Mouse (Mus musculus) CH12.LX (cell line): Measurements from ENCODE around the gene Rnf31. TPM values are rescaled to one million over a fixed set of nuclear protein-coding genes. Genes with fewer than 3 reads are reported as not detected.

Source experiments
- DNase-seq: peaks from one replicate; pipeline ENCODE4 v3.0.0-alpha.2; 2013; ENCODE audit errors: extremely low read depth
- H3K27ac ChIP-seq: 2 replicates; pipeline ENCODE4 v1.5.1; 2012; ENCODE audit warnings: low read depth, mild to moderate bottlenecking, control low read depth, moderate library complexity; ENCODE audit not compliant: insufficient read depth
- H3K27me3 ChIP-seq: replicated peaks from 2 replicates; pipeline ENCODE3; 2012; ENCODE audit warnings: inconsistent platforms
- H3K36me3 ChIP-seq, 2 experiments: replicated peaks in 1 of 2; 2 replicates each; pipeline versions ENCODE3 to v1.6.1; 2012; ENCODE audit warnings: inconsistent platforms in 1 of 2, low read length in 1 of 2, mild to moderate bottlenecking in 1 of 2, mixed read lengths in 1 of 2, moderate library complexity in 1 of 2; ENCODE audit not compliant: control insufficient read depth in 1 of 2, insufficient read depth in 1 of 2
- H3K4me1 ChIP-seq, 2 experiments: 2 replicates each; pipeline ENCODE4 v1.6.1; 2012; ENCODE audit warnings: inconsistent platforms in 1 of 2, moderate library complexity in 1 of 2; ENCODE audit not compliant: insufficient read depth in 2 of 2, control insufficient read depth in 1 of 2
- H3K4me2 ChIP-seq: 2 replicates; pipeline ENCODE4 v1.6.1; 2012; ENCODE audit warnings: low read depth, mild to moderate bottlenecking, control low read depth; ENCODE audit not compliant: poor library complexity, insufficient read depth, severe bottlenecking
- H3K4me3 ChIP-seq, 3 experiments: fragments of 150-350 bp in 1 of 3; sonication (generic) in 1 of 3; replicated peaks in 1 of 3; 2 replicates each; pipeline versions ENCODE3 to v1.5.1; 2011 to 2012; ENCODE audit warnings: low read depth in 2 of 3, low read length in 2 of 3, mild to moderate bottlenecking in 2 of 3, moderate library complexity in 2 of 3, control low read depth in 1 of 3, improper control_type of control experiment in 1 of 3, inconsistent platforms in 1 of 3, mixed read lengths in 1 of 3; ENCODE audit not compliant: poor library complexity in 1 of 3
- H3K79me2 ChIP-seq: replicated peaks from 2 replicates; pipeline ENCODE4 v1.6.1; 2012; ENCODE audit warnings: mild to moderate bottlenecking, moderate library complexity; ENCODE audit not compliant: control insufficient read depth, poor library complexity, insufficient read depth, severe bottlenecking; ENCODE audit errors: extremely low read depth
- H3K9ac ChIP-seq: 2 replicates; pipeline ENCODE4 v1.6.1; 2012; ENCODE audit warnings: low read depth, mild to moderate bottlenecking, control low read depth, moderate library complexity; ENCODE audit not compliant: insufficient read depth
- H3K9me3 ChIP-seq: replicated peaks from 2 replicates; pipeline ENCODE3; 2012; ENCODE audit warnings: low read length, inconsistent platforms, mixed read lengths
- CHD1 ChIP-seq: IDR thresholded peaks from 2 replicates; pipeline ENCODE4 v1.6.1; 2012; ENCODE audit warnings: low read depth, low read length, improper control_type of control experiment, inconsistent platforms
- CHD2 ChIP-seq: IDR thresholded peaks from 2 replicates; pipeline ENCODE4 v1.6.1; 2011; ENCODE audit warnings: low read length, improper control_type of control experiment
- CTCF ChIP-seq, 2 experiments: IDR thresholded peaks in 1 of 2; conservative IDR thresholded peaks in 1 of 2; 2 replicates each; pipeline ENCODE4 v1.5.1; 2011 to 2012; ENCODE audit warnings: low read depth in 2 of 2, low read length in 2 of 2, improper control_type of control experiment in 1 of 2, inconsistent platforms in 1 of 2, mild to moderate bottlenecking in 1 of 2, moderate library complexity in 1 of 2
- E2F4 ChIP-seq: IDR thresholded peaks from 2 replicates; pipeline ENCODE4 v1.6.1; 2011; ENCODE audit warnings: low read depth, low read length, improper control_type of control experiment; ENCODE audit not compliant: insufficient replicate concordance
- ELF1 ChIP-seq: IDR thresholded peaks from 2 replicates; pipeline ENCODE4 v1.6.1; 2014; ENCODE audit warnings: low read depth, mild to moderate bottlenecking, inconsistent platforms, low read length, improper control_type of control experiment
- GABPA ChIP-seq: IDR thresholded peaks from 2 replicates; pipeline ENCODE4 v1.6.1; 2012; ENCODE audit warnings: low read depth, low read length, improper control_type of control experiment, inconsistent platforms; ENCODE audit not compliant: insufficient replicate concordance
- HCFC1 ChIP-seq: IDR thresholded peaks from 2 replicates; pipeline ENCODE4 v1.6.1; 2012; ENCODE audit warnings: low read depth, mild to moderate bottlenecking, inconsistent platforms, low read length, improper control_type of control experiment
- IRF4 ChIP-seq: IDR thresholded peaks from 2 replicates; pipeline ENCODE4 v1.6.1; 2014; ENCODE audit warnings: low read depth, mild to moderate bottlenecking, inconsistent platforms, low read length, improper control_type of control experiment
- MAFK ChIP-seq: IDR thresholded peaks from 2 replicates; pipeline ENCODE4 v1.6.1; 2011; ENCODE audit warnings: low read length, improper control_type of control experiment; ENCODE audit not compliant: insufficient replicate concordance
- MEF2A ChIP-seq: IDR thresholded peaks from 2 replicates; pipeline ENCODE4 v1.6.1; 2014; ENCODE audit warnings: low read depth, mild to moderate bottlenecking, inconsistent platforms, low read length, improper control_type of control experiment, borderline replicate concordance
- MYC ChIP-seq: IDR thresholded peaks from 2 replicates; pipeline ENCODE4 v1.6.1; 2011; ENCODE audit warnings: low read depth, mild to moderate bottlenecking, improper control_type of control experiment, low read length
- NRF1 ChIP-seq: IDR thresholded peaks from 2 replicates; pipeline ENCODE4 v1.6.1; 2014; ENCODE audit warnings: low read depth, mild to moderate bottlenecking, inconsistent platforms, low read length, improper control_type of control experiment, moderate library complexity
- POLR2AphosphoS2 ChIP-seq: IDR thresholded peaks from 2 replicates; pipeline ENCODE4 v1.6.1; 2011; ENCODE audit warnings: low read depth, low read length, improper control_type of control experiment
- RCOR1 ChIP-seq: conservative IDR thresholded peaks from 2 replicates; pipeline ENCODE4 v1.6.1; 2012; ENCODE audit warnings: low read depth, mild to moderate bottlenecking, inconsistent platforms, low read length, improper control_type of control experiment
- SIN3A ChIP-seq: IDR thresholded peaks from 2 replicates; pipeline ENCODE4 v1.6.1; 2012; ENCODE audit warnings: low read length, improper control_type of control experiment, inconsistent platforms
- TBP ChIP-seq: conservative IDR thresholded peaks from 2 replicates; pipeline ENCODE4 v1.6.1; 2011; ENCODE audit warnings: low read depth, low read length, improper control_type of control experiment
- TCF12 ChIP-seq: IDR thresholded peaks from 2 replicates; pipeline ENCODE4 v1.6.1; 2014; ENCODE audit warnings: low read depth, mild to moderate bottlenecking, inconsistent platforms, low read length, improper control_type of control experiment
- UBTF ChIP-seq: IDR thresholded peaks from 2 replicates; pipeline ENCODE4 v1.6.1; 2012; ENCODE audit warnings: low read depth, mild to moderate bottlenecking, inconsistent platforms, low read length, improper control_type of control experiment, moderate library complexity
- USF1 ChIP-seq: IDR thresholded peaks from 2 replicates; pipeline ENCODE4 v1.6.1; 2014; ENCODE audit warnings: low read depth, mild to moderate bottlenecking, inconsistent platforms, low read length, improper control_type of control experiment
- USF2 ChIP-seq: conservative IDR thresholded peaks from 2 replicates; pipeline ENCODE4 v1.6.1; 2011; ENCODE audit warnings: low read depth, low read length, improper control_type of control experiment
- ZKSCAN1 ChIP-seq: IDR thresholded peaks from 2 replicates; pipeline ENCODE4 v1.6.1; 2012; ENCODE audit warnings: low read depth, inconsistent platforms, low read length, improper control_type of control experiment, borderline replicate concordance
- ZMIZ1 ChIP-seq: IDR thresholded peaks from 2 replicates; pipeline ENCODE4 v1.6.1; 2012; ENCODE audit warnings: low read depth, mild to moderate bottlenecking, inconsistent platforms, low read length, improper control_type of control experiment
- ZNF384 ChIP-seq: IDR thresholded peaks from 2 replicates; pipeline ENCODE4 v1.6.1; 2012; ENCODE audit warnings: low read depth, low read length, improper control_type of control experiment, inconsistent platforms
- dilution Hi-C: fragments of 300-500 bp; cut with MboI; formaldehyde crosslinking; loops from 2 replicates; pipeline ENCODE4 v1.14.3; 2020; ENCODE audit warnings: low sequenced_read_pairs; ENCODE audit not compliant: extremely low pct_unique_long_range_greater_than_20kb, extremely low pct_ligation_motif_present
- in situ Hi-C: fragments of 300-500 bp; cut with MboI; formaldehyde crosslinking; loops from 3 replicates; pipeline ENCODE4 v1.14.3; 2019; ENCODE audit warnings: low sequenced_read_pairs, low pct_ligation_motif_present, low pct_unique_long_range_greater_than_20kb, mixed read lengths
- polyA plus RNA-seq: library from polyadenylated mRNA; unstranded; fragments of >175 nt; gene quantifications from 2 replicates; pipeline ENCODE4 v1.2.1, GENCODE M21; 2012; ENCODE audit warnings: low read depth; ENCODE audit not compliant: insufficient read length
- total RNA-seq, 2 experiments: library from RNA; depleted of rRNA; stranded (reverse); fragments of 300-350 nt in 1 of 2; fragments of >200 nt in 1 of 2; gene quantifications; 2 replicates each; pipeline ENCODE4 v1.2.3; 2012 to 2014

The Rnf31 gene
- total and polyA plus RNA-seq, 3 experiments = 3.8 to 22.6 (median 15.9) TPM

DNA sequence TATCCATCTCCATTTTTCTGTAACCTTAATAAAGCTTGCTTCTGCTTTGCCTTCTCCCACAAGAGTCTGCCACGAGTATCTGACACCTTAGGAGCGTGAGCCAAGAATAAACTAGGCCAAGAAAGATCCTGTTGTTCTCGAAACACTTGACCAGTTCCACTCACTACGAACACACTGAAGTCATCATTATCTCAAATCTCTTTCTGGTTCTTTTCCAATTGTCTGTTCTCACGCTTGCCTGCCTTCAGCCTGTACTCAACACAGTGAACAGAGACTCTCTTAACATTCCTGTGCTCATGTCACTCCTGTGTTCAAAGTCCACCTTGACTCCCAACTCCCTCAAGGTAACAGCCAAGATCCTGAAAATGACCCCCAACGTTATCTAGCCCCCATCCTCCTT lies 21.8 kb downstream of the Rnf31 start:
- Histone ChIP-seq H3K4me1 (no peaks in the 10 kb centered on the region), H3K27me3 (no peaks in the 10 kb centered on the region)

DNA sequence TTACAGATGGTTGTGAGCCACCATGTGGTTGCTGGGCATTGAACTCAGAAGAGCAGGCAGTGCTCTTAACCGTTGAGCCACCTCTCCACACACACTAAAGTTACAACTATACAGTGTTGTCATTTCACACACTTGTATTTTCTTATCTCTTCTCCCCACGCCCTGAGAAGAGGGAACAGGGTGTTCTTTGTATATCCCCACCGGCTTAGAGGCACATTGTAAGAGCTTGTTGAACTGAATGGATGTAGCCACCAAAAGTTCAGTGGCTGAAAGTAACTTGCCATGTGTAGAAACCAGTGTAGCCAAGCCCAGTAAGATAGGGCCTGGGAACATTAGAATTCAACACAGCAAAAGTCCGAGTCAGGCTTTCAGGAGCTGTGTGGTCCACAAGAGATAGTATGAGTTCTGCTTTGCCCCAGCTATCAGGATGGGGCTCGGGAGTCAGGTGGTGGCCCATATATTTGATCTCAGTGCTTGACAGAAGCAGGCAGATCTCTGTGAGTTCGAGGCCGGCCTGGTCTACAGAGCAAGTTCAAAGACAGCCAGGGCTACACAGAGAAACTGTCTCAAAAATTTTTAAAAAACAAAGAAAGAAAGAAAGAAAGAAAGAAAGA lies 23.2 kb downstream of the Rnf31 start:
- Histone ChIP-seq H3K9me3 (no peaks in the 10 kb centered on the region), H3K4me3 (no peak overlapping the region), H3K79me2 (no peaks in the 10 kb centered on the region), H3K4me1 (no peaks in the 10 kb centered on the region), H3K27me3 (no peaks in the 10 kb centered on the region), H3K36me3 (peaks cover 3 to 12% of the 10 kb centered on the region in 2 experiments), H3K9ac (no peak overlapping the region), H3K4me2 (no peak overlapping the region), H3K27ac (no peak overlapping the region)
- TF ChIP-seq POLR2AphosphoS2 (no peak), MYC (no peak), HCFC1 (no peak), RCOR1 (no peak)
- in situ Hi-C loops (no loop called here), dilution Hi-C loops (no loop called here)
- no peak for DNase-seq

More for the DNA sequence above, 21.8 kb downstream of the Rnf31 start:
- H3K36me3 ChIP-seq = peaks cover 10 to 25% of the 10 kb centered on the region in 2 experiments
- no peaks in the 10 kb centered on the region for H3K79me2 ChIP-seq
- no peak overlapping the region for H3K9ac ChIP-seq
- no peak overlapping the region for H3K4me2 ChIP-seq
- dilution Hi-C loops = no loop called here
- no peak overlapping the region for H3K27ac ChIP-seq
- no peak for DNase-seq
- no peak overlapping the region for H3K4me3 ChIP-seq
- H3K9me3 ChIP-seq = no peaks in the 10 kb centered on the region
- in situ Hi-C loops = no loop called here
- TF ChIP-seq ZKSCAN1 (no peak), MAFK (no peak), ZNF384 (no peak), E2F4 (no peak), CHD2 (no peak)

- Histone ChIP-seq H3K4me2 (no peak overlapping the region), H3K36me3 (peaks cover 0 to 2% of the 10 kb centered on the region in 2 experiments), H3K27ac (no peak overlapping the region), H3K27me3 (no peaks in the 10 kb centered on the region), H3K4me1 (no peaks in the 10 kb centered on the region), H3K4me3 (no peak overlapping the region), H3K9me3 (no peaks in the 10 kb centered on the region), H3K79me2 (no peaks in the 10 kb centered on the region), H3K9ac (no peak overlapping the region)
- dilution Hi-C loops = no loop called here
- in situ Hi-C loops = no loop called here
- DNase-seq = no peak
- no peak for TF ChIP-seq HCFC1
- no peak for TF ChIP-seq ELF1
- TF ChIP-seq GABPA = no peak
- no peak for TF ChIP-seq CTCF (conservative IDR thresholded peaks at IDR 0.05 in 1 of 2, IDR thresholded peaks at IDR 0.05 in 1 of 2; ENCODE audit: low read depth in 2 of 2, low read length in 2 of 2)
- TF ChIP-seq CHD2 = no peak
- TF ChIP-seq CHD1 = no peak
- TF ChIP-seq IRF4 = no peak
- no peak for TF ChIP-seq SIN3A
- TF ChIP-seq MEF2A = no peak
- no peak for TF ChIP-seq MYC
- TF ChIP-seq USF2 = no peak
- no peak for TF ChIP-seq TCF12
- TF ChIP-seq POLR2AphosphoS2 = no peak
- no peak for TF ChIP-seq ZNF384
- TF ChIP-seq USF1 = no peak
- no peak for TF ChIP-seq TBP
- no peak for TF ChIP-seq ZMIZ1
- TF ChIP-seq UBTF = no peak
- TF ChIP-seq NRF1 = no peak
These were observed 24.4 kb downstream of the Rnf31 start for GRCm38 (mm10) chr14:55615876-55616275.
